Mouse (Mus musculus) limb, embryonic 14.5 days (tissue): ENCODE measurements at regions not wholly inside any gene's neighbourhood (a gene's known extent, or its start where the extent isn't known, plus 50 kb on each side); places are given as distances from the start of the nearest gene placed in this dataset.

Experiments
- ATAC-seq: fragments of 200-750 bp; cut with Nextera tagmentation; 2 replicates; pipeline ENCODE4 v1.8.0; 2017; ENCODE audit warnings: low read depth, moderate number of reproducible peaks, moderate TSS enrichment; ENCODE audit not compliant: low FRiP score
- DNase-seq: peaks from one replicate; pipeline ENCODE4 v3.0.0-alpha.2; 2015; ENCODE audit warnings: low spot score
- H3K27ac ChIP-seq: fragments of 300-500 bp; sonication (generic); replicated peaks from 2 replicates; pipeline ENCODE4 v1.5.1; 2014; ENCODE audit warnings: low read depth, mild to moderate bottlenecking, low read length, moderate library complexity, mixed read lengths
- H3K27me3 ChIP-seq: fragments of 300-500 bp; sonication (generic); 2 replicates; pipeline ENCODE4 v1.6.1; 2014; ENCODE audit warnings: low read length, mixed read lengths; ENCODE audit not compliant: control insufficient read depth, insufficient read depth
- H3K36me3 ChIP-seq: fragments of 300-500 bp; sonication (generic); 2 replicates; pipeline ENCODE4 v1.6.1; 2014; ENCODE audit warnings: mild to moderate bottlenecking, low read length, moderate library complexity, mixed read lengths; ENCODE audit not compliant: control insufficient read depth, insufficient read depth
- H3K4me1 ChIP-seq: fragments of 300-500 bp; sonication (generic); 2 replicates; pipeline ENCODE4 v1.6.1; 2014; ENCODE audit warnings: antibody characterized with exemption, low read length, mixed read lengths; ENCODE audit not compliant: control insufficient read depth, insufficient read depth
- H3K4me2 ChIP-seq: fragments of 300-500 bp; sonication (generic); replicated peaks from 2 replicates; pipeline ENCODE4 v1.6.1; 2014; ENCODE audit warnings: low read depth, mild to moderate bottlenecking, low read length, moderate library complexity; ENCODE audit not compliant: severe bottlenecking
- H3K4me3 ChIP-seq: fragments of 300-500 bp; sonication (generic); replicated peaks from 2 replicates; pipeline ENCODE4 v1.5.1; 2014; ENCODE audit warnings: low read length
- H3K9ac ChIP-seq: fragments of 300-500 bp; sonication (generic); 2 replicates; pipeline ENCODE4 v1.6.1; 2014; ENCODE audit warnings: mild to moderate bottlenecking, low read depth, low read length, moderate library complexity; ENCODE audit not compliant: severe bottlenecking
- H3K9me3 ChIP-seq: fragments of 300-500 bp; sonication (generic); 2 replicates; pipeline ENCODE4 v1.6.1; 2016; ENCODE audit warnings: low read length; ENCODE audit not compliant: control insufficient read depth
- POLR2A ChIP-seq: fragments of 200-500 bp; IDR thresholded peaks from 2 replicates; pipeline ENCODE4 v1.8.0; 2012; ENCODE audit warnings: inconsistent platforms, mild to moderate bottlenecking, moderate library complexity, borderline replicate concordance; ENCODE audit not compliant: insufficient read depth, insufficient read length; ENCODE audit errors: extremely low read depth
- WGBS: fragments of 180-500 bp; shearing (Covaris S2); extraction: QIAGEN DNeasy Blood & Tissue Kit; methylation state at CpG from one replicate; pipeline ENCODE4 v1.1.7; 2014; 5-methylcytosine and 5-hydroxymethylcytosine counted together

GRCm38 (mm10) chr13:43995623-43996022 is 211.0 kb downstream of the Cd83 start:
- WGBS = 51% methylated on average over 3 of the region's 3 CpGs
- no peak for DNase-seq
- no peak overlapping the region for H3K4me3 ChIP-seq
- no peak overlapping the region for H3K27ac ChIP-seq
- peaks cover 2% of the 10 kb centered on the region; the same call in 1 of the 2 replicates for H3K4me1 ChIP-seq
- H3K36me3 ChIP-seq = no peaks in the 10 kb centered on the region
- no peaks in the 10 kb centered on the region for H3K9me3 ChIP-seq
- H3K9ac ChIP-seq = no peak overlapping the region
- H3K27me3 ChIP-seq = no peaks in the 10 kb centered on the region
- no peak overlapping the region for H3K4me2 ChIP-seq
- ATAC-seq = no peak
- no peak for TF ChIP-seq POLR2A

GRCm38 (mm10) chr13:44001861-44002545 is 217.4 kb downstream of the Cd83 start:
- H3K27me3 ChIP-seq = no peaks in the 10 kb centered on the region
- ATAC-seq (no peak), DNase-seq (no peak)
- peaks cover 6% of the 10 kb centered on the region for H3K9me3 ChIP-seq
- no peak overlapping the region for H3K4me2 ChIP-seq
- H3K36me3 ChIP-seq = no peaks in the 10 kb centered on the region
- H3K27ac ChIP-seq = no peak overlapping the region
- no peak for TF ChIP-seq POLR2A
- H3K4me1 ChIP-seq = no peaks in the 10 kb centered on the region
- no peak overlapping the region for H3K4me3 ChIP-seq
- 86% methylated on average over 12 of the region's 12 CpGs for WGBS
- no peak overlapping the region for H3K9ac ChIP-seq

GRCm38 (mm10) chr13:44012868-44013267 is 228.3 kb downstream of the Cd83 start:
- no peaks in the 10 kb centered on the region for H3K36me3 ChIP-seq
- DNase-seq = no peak
- no peaks in the 10 kb centered on the region for H3K4me1 ChIP-seq
- no peak for ATAC-seq
- TF ChIP-seq POLR2A = no peak
- no peak overlapping the region for H3K4me2 ChIP-seq
- H3K27ac ChIP-seq = no peak overlapping the region
- WGBS = 64% methylated on average over 2 of the region's 2 CpGs
- H3K9ac ChIP-seq = no peak overlapping the region
- H3K9me3 ChIP-seq = no peaks in the 10 kb centered on the region
- no peak overlapping the region for H3K4me3 ChIP-seq
- H3K27me3 ChIP-seq = no peaks in the 10 kb centered on the region

- Histone ChIP-seq H3K4me2 (no peak overlapping the region), H3K36me3 (no peaks in the 10 kb centered on the region), H3K27me3 (no peaks in the 10 kb centered on the region), H3K9ac (no peak overlapping the region), H3K27ac (no peak overlapping the region), H3K9me3 (no peaks in the 10 kb centered on the region), H3K4me3 (no peak overlapping the region), H3K4me1 (peaks cover 8% of the 10 kb centered on the region; the same call in 1 of the 2 replicates)
- ATAC-seq = no peak
- TF ChIP-seq POLR2A = no peak
- no peak for DNase-seq
- 23% methylated on average over 8 of the region's 8 CpGs for WGBS
Observed at GRCm38 (mm10) chr13:44018489-44019303, 234.1 kb downstream of the Cd83 start.

GRCm38 (mm10) chr13:44019304-44019583 is 234.7 kb downstream of the Cd83 start:
- no peak for ATAC-seq
- H3K36me3 ChIP-seq = no peaks in the 10 kb centered on the region
- no peak for DNase-seq
- peaks cover 8% of the 10 kb centered on the region; the same call in 1 of the 2 replicates for H3K4me1 ChIP-seq
- H3K4me2 ChIP-seq = no peak overlapping the region
- no peak overlapping the region for H3K9ac ChIP-seq
- no peak overlapping the region for H3K4me3 ChIP-seq
- H3K27ac ChIP-seq = no peak overlapping the region
- no peaks in the 10 kb centered on the region for H3K9me3 ChIP-seq
- no peaks in the 10 kb centered on the region for H3K27me3 ChIP-seq
- no peak for TF ChIP-seq POLR2A
